Mouse (Mus musculus) heart, embryonic 16.5 days (tissue): ENCODE measurements around the gene Csnk1e. TPM values are rescaled to one million over a fixed set of nuclear protein-coding genes. Genes with fewer than 3 reads are reported as not detected.

ENCODE experiments used
- ATAC-seq: fragments of 200-750 bp; cut with Nextera tagmentation; replicated peaks from 2 replicates; pipeline ENCODE4 v1.8.0; 2017; ENCODE audit warnings: moderate number of reproducible peaks; ENCODE audit not compliant: insufficient read depth, low FRiP score; ENCODE audit errors: extremely low read depth
- H3K27ac ChIP-seq: fragments of 300-500 bp; sonication (generic); 2 replicates; pipeline ENCODE4 v1.5.1; 2014; ENCODE audit warnings: mild to moderate bottlenecking, low read length, control low read depth, moderate library complexity
- H3K27me3 ChIP-seq: fragments of 300-500 bp; sonication (generic); 2 replicates; pipeline ENCODE4 v1.6.1; 2014; ENCODE audit warnings: low read length, mixed read lengths; ENCODE audit not compliant: control insufficient read depth, insufficient read depth
- H3K36me3 ChIP-seq: fragments of 300-500 bp; sonication (generic); 2 replicates; pipeline ENCODE4 v1.6.1; 2014; ENCODE audit not compliant: control insufficient read depth, insufficient read depth
- H3K4me1 ChIP-seq: fragments of 300-500 bp; sonication (generic); 2 replicates; pipeline ENCODE4 v1.6.1; 2014; ENCODE audit warnings: low read length, mixed read lengths; ENCODE audit not compliant: control insufficient read depth, insufficient read depth
- H3K4me2 ChIP-seq: fragments of 300-500 bp; sonication (generic); 2 replicates; pipeline ENCODE4 v1.6.1; 2014; ENCODE audit warnings: low read depth, mild to moderate bottlenecking, control low read depth, low read length
- H3K4me3 ChIP-seq: fragments of 300-500 bp; sonication (generic); 2 replicates; pipeline ENCODE4 v1.5.1; 2014; ENCODE audit warnings: mild to moderate bottlenecking, control low read depth, low read length
- H3K9ac ChIP-seq: fragments of 300-500 bp; sonication (generic); 2 replicates; pipeline ENCODE4 v1.6.1; 2014; ENCODE audit warnings: low read length, control low read depth
- H3K9me3 ChIP-seq: fragments of 300-500 bp; sonication (generic); replicated peaks from 2 replicates; pipeline ENCODE4 v1.6.1; 2016; ENCODE audit warnings: low read length; ENCODE audit not compliant: control insufficient read depth
- WGBS: fragments of 180-500 bp; shearing (Covaris S2); extraction: QIAGEN DNeasy Blood & Tissue Kit; methylation state at CpG from one replicate; pipeline ENCODE4 v1.1.7; 2014; 5-methylcytosine and 5-hydroxymethylcytosine counted together
- polyA plus RNA-seq: library from polyadenylated mRNA; unstranded; fragments of >200 nt; fragmentation: Nextera tagmentation; extraction: Ambion mirVana; gene quantifications from 2 replicates; pipeline ENCODE4 v1.2.1, GENCODE M21; 2015

The Csnk1e gene
- polyA plus RNA-seq, 1 experiment from 2014 or later: 54.0 TPM

GRCm38 (mm10) chr15:79418677-79419076, 36.7 kb downstream of the Csnk1e start:
- H3K27ac ChIP-seq: no peak overlapping the region
- ATAC-seq: no peak
- no peaks in the 10 kb centered on the region for H3K9me3 ChIP-seq
- peaks cover 44% of the 10 kb centered on the region for H3K36me3 ChIP-seq
- peaks cover 8% of the 10 kb centered on the region for H3K4me1 ChIP-seq
- H3K4me2 ChIP-seq: no peak overlapping the region
- no peak overlapping the region for H3K4me3 ChIP-seq
- no peaks in the 10 kb centered on the region for H3K27me3 ChIP-seq
- 85% methylated on average over 11 of the region's 11 CpGs for WGBS
- no peak overlapping the region for H3K9ac ChIP-seq

GRCm38 (mm10) chr15:79418265-79418664, 37.1 kb downstream of the Csnk1e start:
- WGBS: 95% methylated on average over 3 of the region's 3 CpGs
- ATAC-seq: no peak

GRCm38 (mm10) chr15:79417379-79417778, 38.0 kb downstream of the Csnk1e start:
- Histone ChIP-seq H3K27me3 (no peaks in the 10 kb centered on the region), H3K9ac (no peak overlapping the region), H3K27ac (no peak overlapping the region), H3K4me2 (no peak overlapping the region), H3K4me1 (peaks cover 8% of the 10 kb centered on the region), H3K36me3 (peaks cover 35% of the 10 kb centered on the region), H3K4me3 (no peak overlapping the region), H3K9me3 (no peaks in the 10 kb centered on the region)
- no peak for ATAC-seq
- 95% methylated on average over 3 of the region's 3 CpGs for WGBS

More at GRCm38 (mm10) chr15:79418265-79418664, 37.1 kb downstream of the Csnk1e start:
- H3K9me3 ChIP-seq: no peaks in the 10 kb centered on the region
- no peaks in the 10 kb centered on the region for H3K27me3 ChIP-seq
- no peak overlapping the region for H3K4me2 ChIP-seq
- H3K9ac ChIP-seq: no peak overlapping the region
- H3K36me3 ChIP-seq: peaks cover 42% of the 10 kb centered on the region
- H3K27ac ChIP-seq: no peak overlapping the region
- peaks cover 8% of the 10 kb centered on the region for H3K4me1 ChIP-seq
- no peak overlapping the region for H3K4me3 ChIP-seq

GRCm38 (mm10) chr15:79416460-79417085, 38.8 kb downstream of the Csnk1e start:
- H3K4me2 ChIP-seq: no peak overlapping the region
- H3K9me3 ChIP-seq: no peaks in the 10 kb centered on the region; the same call in 1 of the 2 replicates
- no peak for ATAC-seq
- H3K4me3 ChIP-seq: no peak overlapping the region
- peaks cover 8% of the 10 kb centered on the region for H3K4me1 ChIP-seq
- no peak overlapping the region for H3K27ac ChIP-seq
- peaks cover 27% of the 10 kb centered on the region for H3K36me3 ChIP-seq
- 88% methylated on average over 10 of the region's 10 CpGs for WGBS
- no peaks in the 10 kb centered on the region for H3K27me3 ChIP-seq
- H3K9ac ChIP-seq: no peak overlapping the region

- WGBS: 23% methylated on average over 4 of the region's 4 CpGs
- Histone ChIP-seq H3K4me3 (no peak overlapping the region), H3K27me3 (no peaks in the 10 kb centered on the region), H3K9me3 (no peaks in the 10 kb centered on the region; the same call in 1 of the 2 replicates), H3K36me3 (peaks cover 13% of the 10 kb centered on the region), H3K4me2 (no peak overlapping the region), H3K9ac (no peak overlapping the region), H3K4me1 (peaks cover 8% of the 10 kb centered on the region), H3K27ac (no peak overlapping the region)
- ATAC-seq: no peak
These were observed 40.9 kb downstream of the Csnk1e start for GRCm38 (mm10) chr15:79414513-79414912.

GRCm38 (mm10) chr15:79413802-79414201, 41.6 kb downstream of the Csnk1e start:
- Histone ChIP-seq H3K27me3 (no peaks in the 10 kb centered on the region), H3K9me3 (no peaks in the 10 kb centered on the region; the same call in 1 of the 2 replicates), H3K9ac (no peak overlapping the region), H3K4me3 (no peak overlapping the region), H3K4me2 (no peak overlapping the region), H3K36me3 (peaks cover 9% of the 10 kb centered on the region), H3K4me1 (peaks cover 12% of the 10 kb centered on the region), H3K27ac (no peak overlapping the region)
- no peak for ATAC-seq
- WGBS: 67% methylated on average over 8 of the region's 8 CpGs

GRCm38 (mm10) chr15:79413201-79413600, 42.2 kb downstream of the Csnk1e start:
- no peak overlapping the region for H3K4me3 ChIP-seq
- no peak overlapping the region for H3K27ac ChIP-seq
- no peak for ATAC-seq
- no peaks in the 10 kb centered on the region for H3K27me3 ChIP-seq
- peaks cover 15% of the 10 kb centered on the region for H3K4me1 ChIP-seq
- no peaks in the 10 kb centered on the region; the same call in 1 of the 2 replicates for H3K9me3 ChIP-seq
- H3K36me3 ChIP-seq: peaks cover 7% of the 10 kb centered on the region
- H3K9ac ChIP-seq: no peak overlapping the region
- 80% methylated on average over 3 of the region's 3 CpGs for WGBS
- H3K4me2 ChIP-seq: no peak overlapping the region

GRCm38 (mm10) chr15:79411363-79412065, 43.9 kb downstream of the Csnk1e start:
- Histone ChIP-seq H3K4me1 (peaks cover 19% of the 10 kb centered on the region), H3K4me3 (no peak overlapping the region), H3K9me3 (no peaks in the 10 kb centered on the region; the same call in 1 of the 2 replicates), H3K27ac (no peak overlapping the region), H3K27me3 (no peaks in the 10 kb centered on the region), H3K9ac (no peak overlapping the region), H3K4me2 (no peak overlapping the region), H3K36me3 (peaks cover 2% of the 10 kb centered on the region; the same call in 1 of the 2 replicates)
- no peak for ATAC-seq
- WGBS: 74% methylated on average over 10 of the region's 10 CpGs

GRCm38 (mm10) chr15:79409077-79409573, 46.2 kb downstream of the Csnk1e start:
- no peak overlapping the region for H3K27ac ChIP-seq
- 71% methylated on average over 4 of the region's 4 CpGs for WGBS
- H3K4me3 ChIP-seq: no peak overlapping the region
- H3K9ac ChIP-seq: no peak overlapping the region
- peak; percentile 74 for ATAC-seq
- H3K4me2 ChIP-seq: no peak overlapping the region
- no peaks in the 10 kb centered on the region for H3K36me3 ChIP-seq
- no peaks in the 10 kb centered on the region; the same call in 1 of the 2 replicates for H3K9me3 ChIP-seq
- H3K27me3 ChIP-seq: no peaks in the 10 kb centered on the region
- peaks cover 15% of the 10 kb centered on the region for H3K4me1 ChIP-seq
